Mouse (Mus musculus) G1E (cell line): ENCODE data around the gene 3110009E18Rik.

Experiments used
- CTCF ChIP-seq: IDR thresholded peaks from 2 replicates; pipeline ENCODE4 v1.5.1; 2012; ENCODE audit warnings: low read depth, low read length, inconsistent platforms, mixed read lengths
- POLR2AphosphoS5 ChIP-seq: IDR thresholded peaks from 2 replicates; pipeline ENCODE4 v1.6.1; 2012; ENCODE audit warnings: low read depth, low read length, inconsistent platforms; ENCODE audit not compliant: insufficient replicate concordance
- TAL1 ChIP-seq: conservative IDR thresholded peaks from 2 replicates; pipeline ENCODE4 v1.6.1; 2012; ENCODE audit warnings: low read depth, low read length, inconsistent platforms, mixed read lengths

- TF ChIP-seq CTCF, result no peak
- no peak for TF ChIP-seq TAL1
- no peak for TF ChIP-seq POLR2AphosphoS5
These were observed 65.2 kb downstream of the 3110009E18Rik start for GRCm38 (mm10) chr1:120186204-120186603.
